Mouse (Mus musculus) forebrain, postnatal 0 days (tissue): Measurements from ENCODE around the gene Ak8. TPM values are rescaled to one million over a fixed set of nuclear protein-coding genes. Genes with fewer than 3 reads are reported as not detected.

ENCODE experiments used
- ATAC-seq: fragments of 200-750 bp; cut with Nextera tagmentation; 2 replicates; pipeline ENCODE4 v1.8.0; 2017; ENCODE audit warnings: mild to moderate bottlenecking, moderate library complexity
- DNase-seq: peaks from one replicate; pipeline ENCODE4 v3.0.0-alpha.2; 2015
- H3K27ac ChIP-seq: fragments of 300-500 bp; sonication (generic); 2 replicates; pipeline ENCODE4 v1.5.1; 2014; ENCODE audit warnings: low read depth, mild to moderate bottlenecking, antibody characterized with exemption, low read length, moderate library complexity, mixed read lengths
- H3K27me3 ChIP-seq: fragments of 300-500 bp; sonication (generic); 2 replicates; pipeline ENCODE4 v1.6.1; 2014; ENCODE audit warnings: mild to moderate bottlenecking, low read length, mixed read lengths; ENCODE audit not compliant: insufficient read depth
- H3K36me3 ChIP-seq: fragments of 300-500 bp; sonication (generic); 2 replicates; pipeline ENCODE4 v1.6.1; 2014; ENCODE audit warnings: mild to moderate bottlenecking, moderate library complexity; ENCODE audit not compliant: insufficient read depth
- H3K4me1 ChIP-seq: fragments of 300-500 bp; sonication (generic); 2 replicates; pipeline ENCODE4 v1.6.1; 2014; ENCODE audit warnings: antibody characterized with exemption; ENCODE audit not compliant: insufficient read depth
- H3K4me2 ChIP-seq: fragments of 300-500 bp; sonication (generic); 2 replicates; pipeline ENCODE4 v1.6.1; 2014; ENCODE audit warnings: low read depth, mild to moderate bottlenecking, moderate library complexity
- H3K4me3 ChIP-seq: fragments of 300-500 bp; sonication (generic); 2 replicates; pipeline ENCODE4 v1.5.1; 2014; ENCODE audit warnings: low read depth, low read length, mixed read lengths
- H3K9ac ChIP-seq: fragments of 300-500 bp; sonication (generic); 2 replicates; pipeline ENCODE4 v1.6.1; 2014; ENCODE audit warnings: mild to moderate bottlenecking
- H3K9me3 ChIP-seq: fragments of 300-500 bp; sonication (generic); 2 replicates; pipeline ENCODE4 v1.6.1; 2016; ENCODE audit warnings: low read length
- CTCF ChIP-seq: sonication (generic); IDR thresholded peaks from 2 replicates; pipeline ENCODE4 v1.5.1; 2016; ENCODE audit warnings: antibody characterized with exemption, control low read depth, low read depth
- WGBS: fragments of 180-500 bp; shearing (Covaris S2); extraction: QIAGEN DNeasy Blood & Tissue Kit; methylation state at CpG from one replicate; pipeline ENCODE4 v1.1.7; 2014; 5-methylcytosine and 5-hydroxymethylcytosine counted together
- polyA plus RNA-seq: library from polyadenylated mRNA; unstranded; fragments of >200 nt; fragmentation: Nextera tagmentation; extraction: Ambion mirVana; gene quantifications from 2 replicates; pipeline ENCODE4 v1.2.1, GENCODE M21; 2015
- total RNA-seq: library from RNA; depleted of rRNA; stranded (reverse); fragments of >200 nt; gene quantifications from 2 replicates; pipeline ENCODE4 v1.2.3, GENCODE M21; 2014

Ak8 gene
- total and polyA plus RNA-seq, 2 experiments from 2014 or later: 1.7 to 5.2 TPM

GRCm38 (mm10) chr2:28803406-28803805 is 103.4 kb downstream of the Ak8 start:
- 73% methylated on average over 7 of the region's 7 CpGs for WGBS
- no peak for ATAC-seq
- Histone ChIP-seq H3K27me3 (no peaks in the 10 kb centered on the region), H3K4me1 (no peaks in the 10 kb centered on the region), H3K4me3 (no peak overlapping the region), H3K9ac (no peak overlapping the region), H3K27ac (no peak overlapping the region), H3K36me3 (no peaks in the 10 kb centered on the region), H3K9me3 (no peaks in the 10 kb centered on the region), H3K4me2 (no peak overlapping the region)
- DNase-seq: no peak
- no peak for TF ChIP-seq CTCF

DNA sequence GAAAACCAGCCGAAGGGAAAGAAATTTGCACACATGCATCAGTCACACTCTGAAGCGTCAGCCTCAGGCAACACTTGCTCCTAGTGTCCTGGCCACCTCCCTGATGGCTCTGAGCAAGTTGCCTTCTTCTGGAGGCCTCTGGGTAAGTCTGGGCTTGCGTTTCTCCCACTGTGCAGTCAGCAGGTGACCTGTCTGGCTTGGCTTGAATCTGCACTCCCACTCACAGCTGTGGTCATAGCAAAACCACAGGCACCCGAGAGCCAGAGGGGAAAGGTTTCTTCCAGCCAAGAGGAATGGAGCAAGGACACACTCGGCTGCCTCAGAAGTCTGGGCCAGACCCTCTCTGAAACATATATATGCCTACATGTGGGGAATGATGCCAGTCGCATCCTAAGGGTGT is 108.9 kb downstream of the Ak8 start:
- no peak overlapping the region for H3K9ac ChIP-seq
- no peak overlapping the region for H3K27ac ChIP-seq
- no peak for ATAC-seq
- no peaks in the 10 kb centered on the region for H3K27me3 ChIP-seq
- H3K4me3 ChIP-seq: no peak overlapping the region
- DNase-seq: no peak
- TF ChIP-seq CTCF: no peak
- 84% methylated on average over 6 of the region's 6 CpGs for WGBS
- H3K36me3 ChIP-seq: no peaks in the 10 kb centered on the region
- no peak overlapping the region for H3K4me2 ChIP-seq
- H3K9me3 ChIP-seq: no peaks in the 10 kb centered on the region
- no peaks in the 10 kb centered on the region for H3K4me1 ChIP-seq

- Histone ChIP-seq H3K4me1 (no peaks in the 10 kb centered on the region), H3K27me3 (no peaks in the 10 kb centered on the region), H3K27ac (no peak overlapping the region), H3K36me3 (no peaks in the 10 kb centered on the region), H3K9me3 (no peaks in the 10 kb centered on the region), H3K4me3 (no peak overlapping the region), H3K9ac (no peak overlapping the region), H3K4me2 (no peak overlapping the region)
- ATAC-seq (no peak), DNase-seq (no peak)
- TF ChIP-seq CTCF: no peak
- 32% methylated on average over 5 of the region's 5 CpGs for WGBS
Observed at GRCm38 (mm10) chr2:28810260-28811013, 110.5 kb downstream of the Ak8 start.

DNA sequence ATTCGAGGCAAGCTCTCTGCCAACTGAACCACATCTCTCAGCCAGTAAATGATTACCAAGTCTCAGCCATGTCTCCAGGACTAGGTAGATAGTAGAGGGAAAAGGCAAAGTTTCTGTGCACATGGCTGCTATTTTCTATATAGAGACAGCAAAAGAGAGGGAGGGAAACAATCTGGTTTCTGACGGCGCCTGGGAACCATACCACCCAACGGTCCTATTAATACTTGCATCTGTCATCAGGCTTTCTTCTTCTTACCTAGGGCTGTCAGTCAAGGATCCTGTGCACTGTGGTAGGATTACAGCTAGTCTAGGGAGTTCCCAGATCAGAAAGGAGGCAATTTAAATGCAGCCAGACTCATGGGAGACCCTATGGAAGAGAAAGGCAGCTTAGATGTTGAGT is 118.9 kb downstream of the Ak8 start:
- TF ChIP-seq CTCF: no peak
- H3K36me3 ChIP-seq: peaks cover 5% of the 10 kb centered on the region
- H3K9me3 ChIP-seq: no peaks in the 10 kb centered on the region
- DNase-seq (no peak), ATAC-seq (no peak)
- H3K9ac ChIP-seq: no peak overlapping the region
- WGBS: 66% methylated on average over 4 of the region's 4 CpGs
- H3K4me1 ChIP-seq: no peaks in the 10 kb centered on the region
- no peak overlapping the region for H3K27ac ChIP-seq
- no peaks in the 10 kb centered on the region for H3K27me3 ChIP-seq
- no peak overlapping the region for H3K4me2 ChIP-seq
- H3K4me3 ChIP-seq: no peak overlapping the region

GRCm38 (mm10) chr2:28829265-28829664 is 129.3 kb downstream of the Ak8 start:
- Histone ChIP-seq H3K36me3 (peaks cover 71% of the 10 kb centered on the region), H3K9ac (no peak overlapping the region), H3K4me3 (no peak overlapping the region), H3K27me3 (no peaks in the 10 kb centered on the region), H3K27ac (no peak overlapping the region), H3K4me2 (no peak overlapping the region), H3K4me1 (no peaks in the 10 kb centered on the region), H3K9me3 (no peaks in the 10 kb centered on the region)
- TF ChIP-seq CTCF: peak; percentile 21; the same call in 1 of the 2 replicates
- DNase-seq: no peak
- no peak for ATAC-seq
- WGBS: 45% methylated on average over 4 of the region's 4 CpGs

DNA sequence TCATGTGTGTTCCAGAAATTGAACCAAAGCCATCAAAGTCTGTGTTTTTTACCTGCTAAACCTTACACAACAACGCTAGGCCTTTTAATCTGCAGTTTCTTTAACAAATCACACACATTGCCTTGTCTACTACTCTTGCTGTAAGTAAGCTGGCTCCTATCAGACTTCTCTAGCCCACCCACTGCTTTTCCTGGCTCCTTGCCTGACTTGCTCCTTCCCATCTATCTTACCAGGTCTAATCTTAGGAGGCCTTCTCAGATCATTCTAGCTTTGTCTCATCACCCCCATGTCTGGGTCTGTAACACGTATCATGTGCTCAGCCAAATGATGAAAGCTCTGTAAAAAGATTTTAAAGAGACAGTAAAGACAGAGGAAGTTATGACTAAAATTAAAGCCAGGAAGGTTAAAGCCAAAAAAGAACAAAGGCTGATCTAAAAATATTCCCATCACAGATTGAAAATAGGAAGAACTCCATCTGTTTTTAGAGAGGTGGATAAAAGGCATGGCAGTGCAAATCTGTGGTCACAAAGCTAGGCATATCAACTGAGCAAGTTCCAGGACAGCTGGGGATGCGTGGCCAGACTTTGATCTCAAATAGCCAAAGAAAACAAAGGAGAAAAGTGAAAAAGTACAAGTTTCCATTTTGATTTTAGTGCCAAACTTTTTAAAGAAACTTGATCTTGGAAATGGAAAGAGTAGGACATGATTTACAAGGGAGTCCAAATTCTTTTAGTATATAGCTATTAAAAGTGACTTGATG is 136.4 kb downstream of the Ak8 start:
- Histone ChIP-seq H3K4me3 (no peak overlapping the region), H3K4me1 (peaks cover 2% of the 10 kb centered on the region), H3K36me3 (peaks cover 25% of the 10 kb centered on the region), H3K27me3 (no peaks in the 10 kb centered on the region), H3K4me2 (no peak overlapping the region), H3K9me3 (no peaks in the 10 kb centered on the region), H3K27ac (no peak overlapping the region), H3K9ac (no peak overlapping the region)
- no peak for ATAC-seq
- TF ChIP-seq CTCF: no peak
- WGBS: 67% methylated on average over 3 of the region's 3 CpGs
- no peak for DNase-seq

DNA sequence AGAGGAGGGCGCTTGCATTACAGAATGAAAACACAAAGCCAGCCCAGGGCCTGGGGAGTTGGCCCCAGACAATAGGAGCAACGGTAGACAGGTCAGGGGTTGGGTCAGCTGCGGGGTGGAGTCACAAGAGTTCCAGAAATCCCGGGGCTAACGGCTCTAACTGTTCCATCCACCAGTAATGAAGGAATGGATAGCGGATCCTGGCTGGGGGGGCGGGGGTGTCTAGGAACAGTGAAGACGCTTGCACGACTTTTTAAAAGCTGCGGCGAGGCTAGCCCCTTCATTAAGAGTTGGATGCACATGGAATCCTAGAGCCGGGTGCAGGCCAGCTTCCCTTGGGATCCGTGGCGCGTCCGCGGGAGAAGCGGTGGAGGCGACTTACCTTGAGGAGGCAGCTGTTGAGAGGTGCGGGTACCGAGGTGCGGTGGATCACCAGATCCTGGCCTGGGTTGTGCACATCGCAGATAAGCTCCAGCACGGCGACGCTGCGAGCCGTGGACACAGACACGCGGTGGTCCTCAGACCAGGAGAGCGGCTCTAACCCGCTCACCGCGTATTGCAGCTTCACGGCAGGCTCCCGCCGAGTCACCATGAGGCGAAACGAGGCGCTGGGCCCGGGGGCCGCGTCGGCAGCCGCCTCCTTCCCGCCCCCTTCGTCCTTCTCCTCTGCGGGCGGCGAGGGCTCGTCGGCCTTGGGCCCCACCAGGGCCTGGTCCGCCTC is 139.7 kb downstream of the Ak8 start:
- DNase-seq (no peak), ATAC-seq (peak; percentile 51)
- H3K36me3 ChIP-seq: peaks cover 5% of the 10 kb centered on the region
- peak overlapping the region; percentile 84 for H3K9ac ChIP-seq
- no peak for TF ChIP-seq CTCF
- H3K27me3 ChIP-seq: no peaks in the 10 kb centered on the region
- peaks cover 11% of the 10 kb centered on the region for H3K4me1 ChIP-seq
- peak overlapping the region; percentile 96 for H3K4me2 ChIP-seq
- peak overlapping the region; percentile 96 for H3K4me3 ChIP-seq
- peak overlapping the region; percentile 81 for H3K27ac ChIP-seq
- no peaks in the 10 kb centered on the region for H3K9me3 ChIP-seq
- WGBS: under 1% methylated on average over 52 of the region's 53 CpGs
